9 mouse cellular contexts compared by ENCODE assay signal in genomic region chr16:92715599-92716483, GRCm38 (mm10).
A peak's percentile ranks its signal among the peaks of the same experiment; 100 is the strongest.
DNase-seq lines count a peak whose midpoint lies in the region; ATAC-seq lines count a peak whose summit lies in the region.
"Had no signal": no experiment of that assay in that cellular context is flagged by ENCODE, and none has a peak within 500 bp of the region (broad histone marks: within the 10 kb centered on the region; RNA-seq: fewer than 3 reads in every experiment).

No protein-coding gene starts in this region.

- DNase-seq in heart, embryonic 10.5 days (ENCODE audit: low spot score), result peak; percentile 91
- no peak for DNase-seq in heart, adult 8-10 months (ENCODE audit: low spot score)
- DNase-seq in lung, postnatal 10 days, result peak; percentile 52
- peak; percentile 88 for DNase-seq in thymus, postnatal 0 days (ENCODE audit: low spot score)
- DNase-seq in cerebellum, adult 9-10 months, result no peak

- peak overlapping the region; percentile 31 for H3K4me3 ChIP-seq in heart, embryonic 10.5 days
- no peak overlapping the region for H3K4me3 ChIP-seq in forebrain, embryonic 16.5 days (replicated peaks; ENCODE audit: low read length)
- H3K4me3 ChIP-seq in forebrain, embryonic 12.5 days (replicated peaks), result no peak overlapping the region

- peak; percentile 82 for ATAC-seq in granulocyte monocyte progenitor cell, adult 5-6 weeks (replicated peaks; ENCODE audit: poor library complexity, severe bottlenecking)
- no peak for ATAC-seq in forebrain, embryonic 16.5 days
- no peak for ATAC-seq in forebrain, embryonic 12.5 days (ENCODE audit: low FRiP score)

- no peak overlapping the region for H3K27ac ChIP-seq in heart, embryonic 10.5 days
- no peak overlapping the region for H3K27ac ChIP-seq in forebrain, embryonic 16.5 days (ENCODE audit: low read length)
- no peak overlapping the region for H3K27ac ChIP-seq in forebrain, embryonic 12.5 days

- peaks cover 20% of the 10 kb centered on the region for H3K4me1 ChIP-seq in heart, embryonic 10.5 days
- peaks cover 6% of the 10 kb centered on the region for H3K4me1 ChIP-seq in forebrain, embryonic 16.5 days (replicated peaks; ENCODE audit: control insufficient read depth, insufficient read depth, low read length)
- peaks cover 10% of the 10 kb centered on the region for H3K4me1 ChIP-seq in forebrain, embryonic 12.5 days

- 11% methylated on average over 15 of the region's 15 CpGs for WGBS in heart, embryonic 10.5 days
- 35% methylated on average over 15 of the region's 15 CpGs for WGBS in forebrain, embryonic 16.5 days
- WGBS in forebrain, embryonic 12.5 days, result 30% methylated on average over 15 of the region's 15 CpGs

- H3K36me3 ChIP-seq in heart, embryonic 10.5 days, result no peaks in the 10 kb centered on the region
- no peaks in the 10 kb centered on the region for H3K36me3 ChIP-seq in forebrain, embryonic 16.5 days (ENCODE audit: control insufficient read depth, insufficient read depth)
- H3K36me3 ChIP-seq in forebrain, embryonic 12.5 days (replicated peaks), result no peaks in the 10 kb centered on the region

- peaks cover 78% of the 10 kb centered on the region for H3K27me3 ChIP-seq in heart, embryonic 10.5 days (ENCODE audit: insufficient read depth, poor library complexity, severe bottlenecking)
- no peaks in the 10 kb centered on the region for H3K27me3 ChIP-seq in forebrain, embryonic 16.5 days (replicated peaks; ENCODE audit: control insufficient read depth, insufficient read depth, low read length)
- peaks cover 13% of the 10 kb centered on the region; the same call in 1 of the 2 replicates for H3K27me3 ChIP-seq in forebrain, embryonic 12.5 days
- H3K27me3 ChIP-seq: CH12.LX had no signal

- H3K4me2 ChIP-seq in forebrain, embryonic 16.5 days (ENCODE audit: low read length), result no peak overlapping the region
- H3K4me2 ChIP-seq in forebrain, embryonic 12.5 days, result no peak overlapping the region

- H3K9ac ChIP-seq in forebrain, embryonic 16.5 days (replicated peaks; ENCODE audit: low read depth, low read length), result no peak overlapping the region
- H3K9ac ChIP-seq in forebrain, embryonic 12.5 days, result no peak overlapping the region

- no peaks in the 10 kb centered on the region for H3K9me3 ChIP-seq in heart, embryonic 10.5 days
- no peaks in the 10 kb centered on the region for H3K9me3 ChIP-seq in forebrain, embryonic 16.5 days (ENCODE audit: control insufficient read depth, low read length)
- H3K9me3 ChIP-seq in forebrain, embryonic 12.5 days, result no peaks in the 10 kb centered on the region

Comparison
In these comparisons a context has a peak if more than half of its experiments do, and no peak if none do; other contexts are left out.
1. DNase-seq: peak in heart, embryonic 10.5 days (single experiment), lung, postnatal 10 days (single experiment) and thymus, postnatal 0 days (single experiment); none in heart, adult 8-10 months (single experiment) and cerebellum, adult 9-10 months (single experiment).